Mouse (Mus musculus) midbrain, embryonic 12.5 days (tissue): ENCODE measurements around the gene Cd93. TPM values are rescaled to one million over a fixed set of nuclear protein-coding genes. Genes with fewer than 3 reads are reported as not detected.

ENCODE experiments used
- ATAC-seq: fragments of 200-750 bp; cut with Nextera tagmentation; 2 replicates; pipeline ENCODE4 v1.8.0; 2017; ENCODE audit warnings: low read depth, moderate TSS enrichment, moderate library complexity; ENCODE audit not compliant: low FRiP score
- H3K27ac ChIP-seq: fragments of 300-500 bp; sonication (generic); replicated peaks from 2 replicates; pipeline ENCODE4 v1.5.1; 2016; ENCODE audit warnings: mild to moderate bottlenecking
- H3K27me3 ChIP-seq: fragments of 300-500 bp; sonication (generic); 2 replicates; pipeline ENCODE4 v1.6.1; 2016; ENCODE audit warnings: mild to moderate bottlenecking
- H3K36me3 ChIP-seq: fragments of 300-500 bp; sonication (generic); 2 replicates; pipeline ENCODE4 v1.6.1; 2016
- H3K4me1 ChIP-seq: fragments of 300-500 bp; sonication (generic); 2 replicates; pipeline ENCODE4 v1.6.1; 2016
- H3K4me2 ChIP-seq: fragments of 300-500 bp; sonication (generic); replicated peaks from 2 replicates; pipeline ENCODE4 v1.6.1; 2016; ENCODE audit warnings: mild to moderate bottlenecking, moderate library complexity
- H3K4me3 ChIP-seq: fragments of 300-500 bp; sonication (generic); 2 replicates; pipeline ENCODE4 v1.5.1; 2016; ENCODE audit warnings: mild to moderate bottlenecking
- H3K9ac ChIP-seq: fragments of 300-500 bp; sonication (generic); replicated peaks from 2 replicates; pipeline ENCODE4 v1.6.1; 2016; ENCODE audit warnings: mild to moderate bottlenecking, moderate library complexity
- H3K9me3 ChIP-seq: fragments of 300-500 bp; sonication (generic); 2 replicates; pipeline ENCODE4 v1.6.1; 2016; ENCODE audit warnings: mild to moderate bottlenecking
- WGBS: fragments of 180-500 bp; shearing (Covaris S2); methylation state at CpG from one replicate; pipeline ENCODE4 v1.1.7; 2016; 5-methylcytosine and 5-hydroxymethylcytosine counted together
- polyA plus RNA-seq: library from polyadenylated mRNA; unstranded; fragments of >200 nt; fragmentation: Nextera tagmentation; extraction: Ambion mirVana; gene quantifications from 2 replicates; pipeline ENCODE4 v1.2.1, GENCODE M21; 2016

The Cd93 gene
- polyA plus RNA-seq, 1 experiment from 2014 or later: 6.5 TPM

- H3K9ac ChIP-seq: no peak overlapping the region
- H3K27me3 ChIP-seq: no peaks in the 10 kb centered on the region
- H3K4me2 ChIP-seq: no peak overlapping the region
- no peaks in the 10 kb centered on the region for H3K9me3 ChIP-seq
- no peak overlapping the region for H3K27ac ChIP-seq
- WGBS: 76% methylated on average over 3 of the region's 3 CpGs
- no peak overlapping the region for H3K4me3 ChIP-seq
- ATAC-seq: no peak
- no peaks in the 10 kb centered on the region for H3K4me1 ChIP-seq
- no peaks in the 10 kb centered on the region for H3K36me3 ChIP-seq
Measured at GRCm38 (mm10) chr2:148467921-148468440, 24.6 kb upstream of the Cd93 start.

GRCm38 (mm10) chr2:148455341-148455740 is 12.0 kb upstream of the Cd93 start:
- H3K36me3 ChIP-seq: no peaks in the 10 kb centered on the region
- no peak overlapping the region for H3K4me3 ChIP-seq
- no peaks in the 10 kb centered on the region for H3K9me3 ChIP-seq
- no peak overlapping the region for H3K27ac ChIP-seq
- no peak overlapping the region for H3K4me2 ChIP-seq
- ATAC-seq: no peak
- H3K9ac ChIP-seq: no peak overlapping the region
- no peaks in the 10 kb centered on the region for H3K4me1 ChIP-seq
- no peaks in the 10 kb centered on the region for H3K27me3 ChIP-seq

- H3K4me2 ChIP-seq: no peak overlapping the region
- no peak overlapping the region for H3K9ac ChIP-seq
- H3K9me3 ChIP-seq: no peaks in the 10 kb centered on the region
- H3K27ac ChIP-seq: no peak overlapping the region
- no peak overlapping the region for H3K4me3 ChIP-seq
- WGBS: 81% methylated on average over 4 of the region's 4 CpGs
- no peak for ATAC-seq
- H3K36me3 ChIP-seq: no peaks in the 10 kb centered on the region
- no peaks in the 10 kb centered on the region for H3K27me3 ChIP-seq
- no peaks in the 10 kb centered on the region for H3K4me1 ChIP-seq
Measured at GRCm38 (mm10) chr2:148454014-148454542, 10.7 kb upstream of the Cd93 start.

- Histone ChIP-seq H3K4me1 (no peaks in the 10 kb centered on the region), H3K9ac (no peak overlapping the region), H3K27ac (no peak overlapping the region), H3K4me3 (no peak overlapping the region), H3K36me3 (no peaks in the 10 kb centered on the region), H3K4me2 (no peak overlapping the region), H3K9me3 (no peaks in the 10 kb centered on the region), H3K27me3 (no peaks in the 10 kb centered on the region)
- 94% methylated on average over 3 of the region's 3 CpGs for WGBS
- ATAC-seq: no peak
Measured at GRCm38 (mm10) chr2:148453061-148453460, 9.7 kb upstream of the Cd93 start.

DNA sequence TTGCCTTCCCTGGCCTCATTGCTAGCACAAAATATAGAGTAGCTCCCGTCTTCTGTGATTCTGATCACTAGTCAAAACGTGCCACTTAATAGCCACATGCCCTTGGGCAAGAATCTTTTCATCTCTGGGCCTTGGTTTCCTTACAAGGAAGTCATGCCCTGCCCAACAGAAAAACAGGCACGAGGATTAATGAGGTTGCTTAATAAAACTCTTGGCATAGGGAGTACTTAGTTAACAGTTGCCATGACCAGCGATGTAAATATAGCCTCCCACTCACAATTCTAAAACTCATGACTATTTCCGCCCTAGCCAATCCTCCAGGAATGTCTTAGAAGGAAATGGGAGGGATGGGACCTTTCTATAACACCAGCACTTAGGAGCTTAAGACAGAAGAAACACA is 8.1 kb upstream of the Cd93 start:
- no peaks in the 10 kb centered on the region for H3K4me1 ChIP-seq
- no peaks in the 10 kb centered on the region for H3K9me3 ChIP-seq
- no peak overlapping the region for H3K9ac ChIP-seq
- no peak overlapping the region for H3K27ac ChIP-seq
- H3K36me3 ChIP-seq: no peaks in the 10 kb centered on the region
- WGBS: 82% methylated on average over 5 of the region's 5 CpGs
- H3K27me3 ChIP-seq: no peaks in the 10 kb centered on the region
- ATAC-seq: no peak
- no peak overlapping the region for H3K4me3 ChIP-seq
- H3K4me2 ChIP-seq: no peak overlapping the region

GRCm38 (mm10) chr2:148450616-148451015 is 7.3 kb upstream of the Cd93 start:
- Histone ChIP-seq H3K4me1 (no peaks in the 10 kb centered on the region), H3K4me2 (no peak overlapping the region), H3K4me3 (no peak overlapping the region), H3K9me3 (no peaks in the 10 kb centered on the region), H3K36me3 (no peaks in the 10 kb centered on the region), H3K9ac (no peak overlapping the region), H3K27ac (no peak overlapping the region), H3K27me3 (no peaks in the 10 kb centered on the region)
- 81% methylated on average over 5 of the region's 5 CpGs for WGBS
- ATAC-seq: no peak

GRCm38 (mm10) chr2:148449659-148450058 is 6.3 kb upstream of the Cd93 start:
- 91% methylated on average over 1 of the region's 1 CpGs for WGBS
- ATAC-seq: no peak
- Histone ChIP-seq H3K36me3 (no peaks in the 10 kb centered on the region), H3K9me3 (no peaks in the 10 kb centered on the region), H3K27ac (no peak overlapping the region), H3K27me3 (no peaks in the 10 kb centered on the region), H3K9ac (no peak overlapping the region), H3K4me2 (no peak overlapping the region), H3K4me3 (no peak overlapping the region), H3K4me1 (no peaks in the 10 kb centered on the region)

DNA sequence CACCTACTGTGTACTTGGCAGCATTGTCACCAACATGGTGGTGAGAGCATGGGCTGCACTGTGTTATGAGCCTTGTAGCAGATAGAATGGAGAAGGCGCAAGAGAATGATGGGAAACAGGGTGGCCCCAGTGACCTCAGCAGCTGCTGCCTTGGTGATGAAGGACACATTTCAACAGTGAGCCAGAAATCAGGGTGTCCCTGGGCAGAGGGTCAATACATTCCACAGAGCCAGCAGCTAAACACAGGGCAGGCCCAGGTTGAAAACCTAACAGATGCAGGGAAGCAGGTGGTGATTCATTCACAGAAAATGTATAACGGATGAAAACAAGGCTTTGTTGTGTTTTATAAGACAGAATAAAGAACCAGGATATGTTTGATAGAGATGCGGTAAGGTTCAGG is 3.1 kb upstream of the Cd93 start:
- no peak overlapping the region for H3K9ac ChIP-seq
- H3K4me3 ChIP-seq: no peak overlapping the region
- H3K4me1 ChIP-seq: no peaks in the 10 kb centered on the region
- H3K36me3 ChIP-seq: no peaks in the 10 kb centered on the region
- H3K9me3 ChIP-seq: no peaks in the 10 kb centered on the region
- no peaks in the 10 kb centered on the region for H3K27me3 ChIP-seq
- ATAC-seq: no peak
- no peak overlapping the region for H3K4me2 ChIP-seq
- no peak overlapping the region for H3K27ac ChIP-seq
- WGBS: 82% methylated on average over 3 of the region's 3 CpGs

DNA sequence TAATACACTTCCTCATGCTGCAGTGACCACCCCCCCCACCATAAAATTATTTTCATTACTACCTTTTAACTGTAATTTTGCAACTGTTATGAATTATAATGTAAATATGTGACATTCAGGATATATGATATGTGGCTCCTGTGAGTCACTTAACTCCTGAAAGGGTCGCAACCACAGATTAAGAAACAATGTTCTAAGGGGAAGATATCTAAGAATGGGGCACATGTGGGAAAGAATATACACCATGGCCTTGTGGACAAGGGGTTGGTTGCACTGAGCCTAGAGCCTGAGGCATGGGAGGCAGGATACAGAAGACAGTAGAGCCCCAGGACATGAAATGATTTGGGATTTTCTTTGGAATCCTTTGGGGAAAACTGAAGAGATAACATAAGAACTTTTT is 2.3 kb upstream of the Cd93 start:
- Histone ChIP-seq H3K36me3 (no peaks in the 10 kb centered on the region), H3K4me3 (no peak overlapping the region), H3K9ac (no peak overlapping the region), H3K4me2 (no peak overlapping the region), H3K9me3 (no peaks in the 10 kb centered on the region), H3K27ac (no peak overlapping the region), H3K4me1 (no peaks in the 10 kb centered on the region), H3K27me3 (no peaks in the 10 kb centered on the region)
- ATAC-seq: no peak
- 89% methylated on average over 1 of the region's 1 CpGs for WGBS

DNA sequence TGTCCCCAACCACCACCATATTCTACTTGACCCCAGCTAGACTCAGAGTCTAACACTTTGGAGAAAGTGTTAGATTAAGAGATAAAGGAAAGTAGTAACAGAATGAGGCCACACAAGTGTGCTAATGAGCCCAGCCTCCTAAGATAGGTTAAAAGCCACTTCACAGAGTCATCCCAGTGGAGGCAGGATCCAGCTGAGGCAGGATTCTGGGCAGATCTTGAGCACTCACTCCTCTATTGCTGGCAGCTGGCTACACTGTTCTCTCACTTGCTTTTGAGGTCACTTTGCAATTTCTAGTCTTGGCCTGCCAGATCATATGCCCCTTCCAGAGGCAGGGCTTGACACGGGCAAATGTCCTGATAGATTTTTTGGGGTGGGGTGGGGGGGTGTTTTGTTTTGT is 1.1 kb upstream of the Cd93 start:
- Histone ChIP-seq H3K27ac (no peak overlapping the region), H3K4me3 (no peak overlapping the region), H3K36me3 (no peaks in the 10 kb centered on the region), H3K9me3 (no peaks in the 10 kb centered on the region), H3K4me1 (no peaks in the 10 kb centered on the region), H3K9ac (no peak overlapping the region), H3K4me2 (no peak overlapping the region), H3K27me3 (no peaks in the 10 kb centered on the region)
- 82% methylated on average over 1 of the region's 1 CpGs for WGBS
- no peak for ATAC-seq

DNA sequence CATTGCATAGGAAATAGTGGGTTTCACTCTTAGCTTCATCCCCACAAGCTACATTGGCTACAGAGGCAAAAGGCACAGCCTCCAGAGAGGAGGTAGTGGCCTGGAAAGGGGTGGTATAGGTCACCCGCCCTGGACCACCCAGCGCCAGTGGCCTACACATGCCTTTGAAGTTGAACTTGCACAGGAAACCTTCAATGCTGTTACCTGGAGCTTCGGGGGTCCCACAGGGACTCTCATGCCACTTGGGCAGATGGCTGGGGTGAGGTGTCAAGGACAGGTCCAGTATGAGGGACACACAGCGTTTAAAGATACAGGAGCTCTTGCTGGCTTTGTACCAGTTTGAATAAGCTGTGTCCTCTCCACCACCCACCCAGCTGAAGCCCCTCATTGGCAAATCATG is 653 bp downstream of the Cd93 start:
- no peaks in the 10 kb centered on the region for H3K4me1 ChIP-seq

DNA sequence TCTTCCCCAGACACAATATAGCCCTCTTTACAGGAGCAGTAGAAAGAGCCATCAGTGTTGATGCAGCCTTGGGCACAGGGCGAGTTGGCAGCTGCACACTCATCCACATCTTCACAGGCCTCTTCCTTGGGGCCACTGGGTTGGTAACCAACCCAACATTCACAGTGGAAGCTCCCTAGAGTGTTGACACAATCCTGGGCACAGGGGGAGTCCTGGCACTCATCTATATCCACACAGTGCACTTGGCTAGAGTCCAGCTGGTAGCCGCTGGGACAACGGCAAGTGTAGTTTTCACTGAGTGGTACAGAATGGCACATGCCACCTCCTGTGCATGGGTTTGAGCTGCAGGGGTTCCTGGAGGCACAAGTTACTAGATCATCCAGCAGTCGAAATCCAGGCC is 1.2 kb downstream of the Cd93 start:
- no peak; the same call in 1 of the 2 replicates for ATAC-seq
- 85% methylated on average over 4 of the region's 4 CpGs for WGBS

More for the DNA sequence above, 653 bp downstream of the Cd93 start:
- Histone ChIP-seq H3K4me2 (no peak overlapping the region), H3K36me3 (no peaks in the 10 kb centered on the region), H3K27me3 (no peaks in the 10 kb centered on the region), H3K4me3 (no peak overlapping the region), H3K9ac (no peak overlapping the region), H3K27ac (peak overlapping the region; percentile 39; the same call in 1 of the 2 replicates), H3K9me3 (no peaks in the 10 kb centered on the region)
- ATAC-seq: no peak
- WGBS: 86% methylated on average over 4 of the region's 4 CpGs

GRCm38 (mm10) chr2:148441421-148441820 is 1.9 kb downstream of the Cd93 start:
- no peaks in the 10 kb centered on the region for H3K36me3 ChIP-seq
- ATAC-seq: no peak

More for the DNA sequence above, 1.2 kb downstream of the Cd93 start:
- H3K4me1 ChIP-seq: no peaks in the 10 kb centered on the region
- no peaks in the 10 kb centered on the region for H3K9me3 ChIP-seq
- H3K36me3 ChIP-seq: no peaks in the 10 kb centered on the region
- no peak overlapping the region for H3K27ac ChIP-seq
- no peak overlapping the region for H3K9ac ChIP-seq
- H3K27me3 ChIP-seq: no peaks in the 10 kb centered on the region
- H3K4me2 ChIP-seq: no peak overlapping the region
- no peak overlapping the region for H3K4me3 ChIP-seq

More at GRCm38 (mm10) chr2:148441421-148441820, 1.9 kb downstream of the Cd93 start:
- H3K27ac ChIP-seq: no peak overlapping the region
- H3K4me2 ChIP-seq: no peak overlapping the region
- WGBS: 89% methylated on average over 10 of the region's 10 CpGs
- H3K9ac ChIP-seq: no peak overlapping the region
- no peaks in the 10 kb centered on the region for H3K4me1 ChIP-seq
- H3K9me3 ChIP-seq: no peaks in the 10 kb centered on the region
- H3K27me3 ChIP-seq: no peaks in the 10 kb centered on the region
- no peak overlapping the region for H3K4me3 ChIP-seq
